Mouse (Mus musculus): ENCODE measurements at regions not wholly inside any gene's neighbourhood (a gene's known extent, or its start where the extent isn't known, plus 50 kb on each side); places are given as distances from the start of the nearest gene placed in this dataset.

DNA sequence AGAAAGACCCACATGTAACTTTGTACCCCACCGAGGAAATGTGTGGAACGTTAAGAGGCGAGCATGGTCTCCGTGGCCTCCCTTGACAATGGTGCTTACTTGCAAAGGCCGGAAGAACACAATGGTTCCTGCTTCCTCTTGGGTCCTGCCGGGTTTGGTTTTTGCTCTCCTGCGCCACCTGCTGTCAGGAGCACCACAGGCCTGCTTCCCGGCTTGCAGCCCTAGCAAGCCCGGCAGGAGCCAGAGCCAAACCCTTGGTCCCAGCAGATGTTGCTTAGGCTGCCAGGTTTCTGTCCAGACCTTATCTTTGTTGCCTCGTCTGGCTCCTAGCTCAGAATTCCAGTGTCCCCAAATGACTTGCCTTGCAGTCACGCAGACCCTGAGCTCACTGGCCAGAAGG lies 300.2 kb upstream of the Ubash3b start:
- H3K27ac ChIP-seq (ENCODE audit: low read depth) = no peak overlapping the region
- H3K4me3 ChIP-seq (ENCODE audit: low read depth, low read length) = no peak overlapping the region
- H3K4me2 ChIP-seq (ENCODE audit: low read depth, low read length) = no peak overlapping the region
- no peak overlapping the region for H3K9ac ChIP-seq (replicated peaks)
- H3K9me3 ChIP-seq (ENCODE audit: low read length) = no peaks in the 10 kb centered on the region
- H3K4me1 ChIP-seq (ENCODE audit: insufficient read depth) = no peaks in the 10 kb centered on the region
- WGBS (ENCODE audit: insufficient replicate concordance) = 12% methylated on average over 11 of the region's 11 CpGs
- H3K36me3 ChIP-seq (replicated peaks; ENCODE audit: insufficient read depth, low read length) = no peaks in the 10 kb centered on the region
- peak; percentile 88 for DNase-seq
- TF ChIP-seq EP300 (IDR thresholded peaks at IDR 0.05; ENCODE audit: low read depth) (no peak), CTCF (IDR thresholded peaks at IDR 0.05; ENCODE audit: low read depth) (peak; percentile 90)
- no peaks in the 10 kb centered on the region for H3K27me3 ChIP-seq (ENCODE audit: insufficient read depth, low read length)
- peak; percentile 58 for ATAC-seq

DNA sequence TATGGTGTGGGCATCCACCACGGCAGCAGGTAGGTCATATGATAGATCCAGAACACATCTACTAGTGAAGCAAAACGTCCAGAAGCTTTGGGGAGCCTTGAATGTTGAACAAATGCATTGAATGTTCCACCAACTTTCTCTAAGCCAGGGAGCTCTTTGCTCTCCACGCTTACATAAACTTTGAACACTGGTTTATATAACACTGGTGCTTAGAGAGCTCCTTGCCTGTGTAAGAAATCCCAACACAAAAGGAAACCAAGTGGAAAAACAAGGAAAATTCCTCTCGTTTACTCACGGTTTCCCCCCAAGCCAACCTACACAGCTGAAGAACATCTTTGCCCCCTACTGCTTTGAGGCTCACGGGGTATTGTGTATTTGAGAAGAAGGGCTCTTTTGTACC lies 299.2 kb upstream of the Ubash3b start:
- no peak for DNase-seq
- no peak overlapping the region for H3K9ac ChIP-seq (replicated peaks)
- ATAC-seq = no peak
- H3K27me3 ChIP-seq (ENCODE audit: insufficient read depth, low read length) = no peaks in the 10 kb centered on the region
- H3K36me3 ChIP-seq (replicated peaks; ENCODE audit: insufficient read depth, low read length) = no peaks in the 10 kb centered on the region
- 73% methylated on average over 6 of the region's 6 CpGs for WGBS (ENCODE audit: insufficient replicate concordance)
- TF ChIP-seq EP300 (IDR thresholded peaks at IDR 0.05; ENCODE audit: low read depth) (no peak), CTCF (IDR thresholded peaks at IDR 0.05; ENCODE audit: low read depth) (no peak)
- no peak overlapping the region for H3K4me2 ChIP-seq (ENCODE audit: low read depth, low read length)
- no peaks in the 10 kb centered on the region for H3K4me1 ChIP-seq (ENCODE audit: insufficient read depth)
- no peak overlapping the region for H3K4me3 ChIP-seq (ENCODE audit: low read depth, low read length)
- H3K27ac ChIP-seq (ENCODE audit: low read depth) = no peak overlapping the region
- H3K9me3 ChIP-seq (ENCODE audit: low read length) = no peaks in the 10 kb centered on the region

DNA sequence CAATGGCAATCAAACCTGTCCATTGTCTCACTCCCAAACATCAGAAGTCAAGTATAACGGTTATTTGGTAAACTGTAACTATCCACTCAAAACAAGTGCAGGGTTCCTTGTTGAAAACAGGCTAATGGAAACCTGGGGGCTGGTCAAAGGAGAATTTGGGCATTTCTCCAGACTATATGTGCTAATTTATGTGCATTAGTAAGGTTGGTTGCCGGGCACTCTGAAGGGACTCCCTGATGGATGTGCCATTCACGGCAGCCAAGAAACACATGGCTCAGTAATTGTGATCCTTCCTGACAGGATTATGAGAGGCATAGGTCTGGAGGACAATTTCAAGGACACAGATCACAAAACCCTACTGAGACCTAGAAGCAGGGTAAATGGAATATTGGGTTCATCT lies 295.5 kb upstream of the Ubash3b start:
- H3K27ac ChIP-seq (ENCODE audit: low read depth) = no peak overlapping the region
- no peaks in the 10 kb centered on the region for H3K27me3 ChIP-seq (ENCODE audit: insufficient read depth, low read length)
- H3K9me3 ChIP-seq (ENCODE audit: low read length) = no peaks in the 10 kb centered on the region
- H3K4me2 ChIP-seq (ENCODE audit: low read depth, low read length) = no peak overlapping the region
- H3K36me3 ChIP-seq (replicated peaks; ENCODE audit: insufficient read depth, low read length) = no peaks in the 10 kb centered on the region
- ATAC-seq (no peak), DNase-seq (no peak)
- H3K9ac ChIP-seq (replicated peaks) = no peak overlapping the region
- no peaks in the 10 kb centered on the region for H3K4me1 ChIP-seq (ENCODE audit: insufficient read depth)
- WGBS (ENCODE audit: insufficient replicate concordance) = 82% methylated on average over 3 of the region's 3 CpGs
- no peak for TF ChIP-seq CTCF (IDR thresholded peaks at IDR 0.05; ENCODE audit: low read depth)
- TF ChIP-seq EP300 (IDR thresholded peaks at IDR 0.05; ENCODE audit: low read depth) = no peak
- no peak overlapping the region for H3K4me3 ChIP-seq (ENCODE audit: low read depth, low read length)

DNA sequence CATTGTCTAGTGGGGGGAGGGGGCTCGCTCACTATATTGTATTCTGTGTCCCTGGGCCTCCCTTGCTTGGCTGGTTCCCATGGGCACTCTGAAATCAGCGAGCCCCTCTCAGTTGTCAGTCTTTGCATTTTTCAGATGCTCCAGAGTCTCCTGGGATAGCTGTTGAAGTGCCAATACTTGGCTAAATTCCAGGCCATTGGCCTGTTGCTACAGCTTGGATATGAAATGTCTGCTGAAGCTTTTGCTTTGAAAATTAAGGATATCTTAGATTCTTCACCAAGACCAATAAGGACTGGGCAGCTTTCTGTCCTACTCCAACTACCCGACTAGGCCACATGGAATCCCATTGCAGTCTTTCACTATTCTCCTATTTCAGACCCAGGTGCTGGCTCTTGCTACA lies 290.2 kb upstream of the Ubash3b start:
- DNase-seq (no peak), ATAC-seq (no peak)
- Histone ChIP-seq H3K27me3 (ENCODE audit: insufficient read depth, low read length) (no peaks in the 10 kb centered on the region), H3K9ac (replicated peaks) (no peak overlapping the region), H3K4me2 (ENCODE audit: low read depth, low read length) (no peak overlapping the region), H3K9me3 (ENCODE audit: low read length) (no peaks in the 10 kb centered on the region), H3K36me3 (replicated peaks; ENCODE audit: insufficient read depth, low read length) (no peaks in the 10 kb centered on the region), H3K27ac (ENCODE audit: low read depth) (no peak overlapping the region), H3K4me3 (ENCODE audit: low read depth, low read length) (no peak overlapping the region), H3K4me1 (ENCODE audit: insufficient read depth) (no peaks in the 10 kb centered on the region)
- TF ChIP-seq CTCF (IDR thresholded peaks at IDR 0.05; ENCODE audit: low read depth) (no peak), EP300 (IDR thresholded peaks at IDR 0.05; ENCODE audit: low read depth) (no peak)
- 75% methylated on average over 3 of the region's 3 CpGs for WGBS (ENCODE audit: insufficient replicate concordance)

DNA sequence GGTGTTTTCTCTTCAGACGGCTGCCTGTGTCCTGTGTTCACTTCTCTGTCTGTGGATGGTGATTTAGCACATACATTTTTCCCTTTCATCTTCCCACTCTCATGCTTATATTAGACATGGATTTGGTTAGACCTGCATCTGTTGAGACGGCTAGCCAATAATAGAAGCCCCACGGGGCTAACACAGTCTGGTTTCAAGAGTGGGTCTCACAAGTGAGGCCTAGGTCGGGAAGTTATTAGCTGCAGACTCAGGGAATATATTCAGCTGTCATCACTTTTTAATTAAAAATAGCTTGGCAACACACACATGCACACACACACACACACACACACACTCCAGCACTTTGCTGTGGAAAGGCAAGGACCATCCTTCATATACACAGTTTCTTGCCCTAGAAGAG lies 287.7 kb upstream of the Ubash3b start:
- no peaks in the 10 kb centered on the region for H3K27me3 ChIP-seq (ENCODE audit: insufficient read depth, low read length)
- ATAC-seq = no peak
- H3K4me2 ChIP-seq (ENCODE audit: low read depth, low read length) = no peak overlapping the region
- no peaks in the 10 kb centered on the region for H3K36me3 ChIP-seq (replicated peaks; ENCODE audit: insufficient read depth, low read length)
- H3K4me3 ChIP-seq (ENCODE audit: low read depth, low read length) = no peak overlapping the region
- DNase-seq = no peak
- TF ChIP-seq EP300 (IDR thresholded peaks at IDR 0.05; ENCODE audit: low read depth) (no peak), CTCF (IDR thresholded peaks at IDR 0.05; ENCODE audit: low read depth) (no peak)
- H3K27ac ChIP-seq (ENCODE audit: low read depth) = no peak overlapping the region
- no peaks in the 10 kb centered on the region for H3K9me3 ChIP-seq (ENCODE audit: low read length)
- no peaks in the 10 kb centered on the region for H3K4me1 ChIP-seq (ENCODE audit: insufficient read depth)
- WGBS (ENCODE audit: insufficient replicate concordance) = 78% methylated on average over 4 of the region's 4 CpGs
- H3K9ac ChIP-seq (replicated peaks) = no peak overlapping the region

DNA sequence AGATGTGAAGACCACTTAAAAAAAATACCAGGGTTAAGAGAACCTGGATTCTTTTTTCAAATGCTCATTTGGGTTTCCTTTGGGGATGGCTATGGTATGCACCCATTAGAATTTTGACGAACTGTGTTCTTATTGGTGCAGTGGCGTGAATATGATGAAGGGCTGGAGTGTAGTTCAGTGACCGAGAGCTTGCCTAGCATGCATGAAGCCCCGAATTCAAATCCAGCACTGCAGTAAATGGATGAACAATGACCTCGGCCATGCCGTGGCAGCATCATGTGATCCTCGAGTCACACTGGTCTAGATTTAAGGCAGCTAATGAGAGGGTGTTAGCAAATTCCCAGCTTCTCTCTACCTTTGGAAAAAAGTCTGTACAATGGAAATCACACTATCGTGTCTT lies 286.4 kb upstream of the Ubash3b start:
- no peaks in the 10 kb centered on the region for H3K27me3 ChIP-seq (ENCODE audit: insufficient read depth, low read length)
- no peak overlapping the region for H3K4me3 ChIP-seq (ENCODE audit: low read depth, low read length)
- DNase-seq = no peak
- no peak for TF ChIP-seq CTCF (IDR thresholded peaks at IDR 0.05; ENCODE audit: low read depth)
- TF ChIP-seq EP300 (IDR thresholded peaks at IDR 0.05; ENCODE audit: low read depth) = no peak
- H3K4me2 ChIP-seq (ENCODE audit: low read depth, low read length) = no peak overlapping the region
- H3K9me3 ChIP-seq (ENCODE audit: low read length) = no peaks in the 10 kb centered on the region
- no peak for ATAC-seq
- H3K27ac ChIP-seq (ENCODE audit: low read depth) = no peak overlapping the region
- WGBS (ENCODE audit: insufficient replicate concordance) = 74% methylated on average over 8 of the region's 8 CpGs
- H3K4me1 ChIP-seq (ENCODE audit: insufficient read depth) = no peaks in the 10 kb centered on the region
- H3K9ac ChIP-seq (replicated peaks) = no peak overlapping the region
- no peaks in the 10 kb centered on the region for H3K36me3 ChIP-seq (replicated peaks; ENCODE audit: insufficient read depth, low read length)

DNA sequence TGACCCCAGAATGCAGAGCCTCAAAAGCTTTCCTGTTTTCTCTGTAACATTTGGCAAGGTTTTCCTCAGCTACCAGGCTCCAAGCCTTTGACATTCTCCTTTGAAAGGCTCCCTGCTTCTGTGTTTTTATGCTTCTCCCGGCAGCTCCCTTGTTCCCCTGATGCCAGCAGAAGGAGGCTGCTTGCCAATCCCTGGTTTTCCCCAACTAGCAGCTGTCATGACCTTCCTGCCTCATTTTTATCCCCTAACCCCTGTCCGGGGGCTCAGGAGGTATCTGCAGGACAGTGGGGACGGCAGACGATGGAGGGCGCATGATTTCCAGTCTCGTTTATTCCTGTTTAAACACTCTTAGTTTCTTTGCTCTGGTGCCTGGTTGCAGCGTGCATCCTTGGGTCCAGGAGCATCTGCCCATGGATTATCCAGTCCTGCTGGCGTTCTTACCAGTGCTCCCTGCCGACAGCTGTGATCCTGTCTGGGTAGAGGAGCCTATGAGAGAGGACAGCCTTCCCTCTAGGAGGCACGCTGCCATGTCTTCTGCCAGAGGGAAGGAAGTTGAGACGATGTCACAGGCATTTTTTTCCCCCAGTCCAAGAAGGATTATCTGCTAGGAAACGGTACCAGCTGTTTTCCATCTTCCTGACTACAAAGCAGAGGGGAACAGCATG lies 285.8 kb upstream of the Ubash3b start:
- peak; percentile 17 for DNase-seq
- 26% methylated on average over 12 of the region's 12 CpGs for WGBS (ENCODE audit: insufficient replicate concordance)

More for the DNA sequence above, 285.8 kb upstream of the Ubash3b start:
- no peak for ATAC-seq
- H3K27ac ChIP-seq (ENCODE audit: low read depth) = peak overlapping the region; percentile 19
- no peaks in the 10 kb centered on the region for H3K4me1 ChIP-seq (ENCODE audit: insufficient read depth)
- H3K4me2 ChIP-seq (ENCODE audit: low read depth, low read length) = no peak overlapping the region
- H3K9ac ChIP-seq (replicated peaks) = no peak overlapping the region
- H3K4me3 ChIP-seq (ENCODE audit: low read depth, low read length) = no peak overlapping the region
- H3K27me3 ChIP-seq (ENCODE audit: insufficient read depth, low read length) = no peaks in the 10 kb centered on the region
- no peak for TF ChIP-seq EP300 (IDR thresholded peaks at IDR 0.05; ENCODE audit: low read depth)
- no peak for TF ChIP-seq CTCF (IDR thresholded peaks at IDR 0.05; ENCODE audit: low read depth)
- no peaks in the 10 kb centered on the region for H3K36me3 ChIP-seq (replicated peaks; ENCODE audit: insufficient read depth, low read length)
- no peaks in the 10 kb centered on the region for H3K9me3 ChIP-seq (ENCODE audit: low read length)
